Comparison of ENCODE assay signal across 20 mouse cellular contexts in genomic region chr9:50459537-50459936, GRCm38 (mm10). TPM values are rescaled to one million over a fixed set of nuclear protein-coding genes. Genes with fewer than 3 reads are reported as not detected.
"Had no signal": no experiment of that assay in that cellular context is flagged by ENCODE, and none has a peak within 500 bp of the region (broad histone marks: within the 10 kb centered on the region; RNA-seq: fewer than 3 reads in every experiment).

No protein-coding gene starts in this region.

- H3K36me3 ChIP-seq: limb, embryonic 12.5 days; liver, embryonic 13.5 days; lung, embryonic 15.5 days; midbrain, embryonic 15.5 days; neural tube, embryonic 12.5 days had no signal

- H3K27me3 ChIP-seq: limb, embryonic 12.5 days; liver, embryonic 13.5 days; lung, embryonic 15.5 days; midbrain, embryonic 15.5 days; neural tube, embryonic 12.5 days had no signal

- ATAC-seq: intestine, embryonic 16.5 days; liver, postnatal 0 days; midbrain, embryonic 15.5 days had no signal

- H3K9ac ChIP-seq: limb, embryonic 12.5 days; liver, embryonic 13.5 days; liver, postnatal 0 days; lung, embryonic 15.5 days; midbrain, embryonic 15.5 days; neural tube, embryonic 12.5 days had no signal

- H3K4me1 ChIP-seq: limb, embryonic 12.5 days; lung, embryonic 15.5 days had no signal

- DNase-seq: kidney, adult 2 months; kidney, postnatal 25 days; layer of hippocampus, adult 9-11 months; layer of hippocampus, postnatal 36 days; liver; liver, embryonic 13.5 days; liver, postnatal 0 days; lung, postnatal 14 days; retina, postnatal 1 day; thymus, adult 2 months; thymus, postnatal 25 days had no signal

- H3K4me2 ChIP-seq: limb, embryonic 12.5 days; liver, embryonic 13.5 days; lung, embryonic 15.5 days; midbrain, embryonic 11.5 days; midbrain, embryonic 15.5 days; neural tube, embryonic 12.5 days had no signal

- H3K4me3 ChIP-seq: limb, embryonic 12.5 days; liver, embryonic 13.5 days; lung, embryonic 15.5 days; midbrain, embryonic 15.5 days; neural tube, embryonic 12.5 days had no signal

- H3K27ac ChIP-seq: limb, embryonic 12.5 days; liver, embryonic 13.5 days; lung, embryonic 15.5 days; macrophage; midbrain, embryonic 15.5 days; neural tube, embryonic 12.5 days had no signal

- H3K9me3 ChIP-seq: limb, embryonic 12.5 days; liver, embryonic 13.5 days; lung, embryonic 15.5 days; midbrain, embryonic 15.5 days; neural tube, embryonic 12.5 days had no signal

RNA-seq across cellular contexts. Expression of gene Plet1, which starts 34.8 kb away (rescaled TPM):
- total RNA-seq: layer of hippocampus, postnatal 36 days; left cerebral cortex, adult 8-10 months; monocyte, adult 5-6 weeks had no signal
- polyA plus RNA-seq: macrophage had no signal
